Mouse (Mus musculus): ENCODE data around the gene Ntn4.

DNA sequence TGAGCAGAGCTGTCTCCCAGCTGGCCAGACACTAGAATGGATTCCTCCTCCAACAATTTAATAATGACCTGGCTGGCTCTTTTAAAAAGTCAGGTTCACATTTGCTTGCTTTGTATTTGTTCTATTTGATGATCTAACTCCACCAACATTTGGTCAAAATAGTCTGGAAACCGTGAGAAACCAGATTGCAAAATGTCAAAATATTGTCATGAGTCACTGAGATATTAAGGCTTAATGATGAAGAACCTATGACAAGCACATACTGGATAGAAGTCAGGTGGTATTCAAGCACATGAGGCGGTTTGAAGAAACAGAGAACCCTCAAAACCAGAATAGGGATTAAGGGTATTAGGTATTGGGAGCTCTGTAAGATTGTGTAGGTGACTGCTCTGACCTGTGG lies 12.8 kb downstream of the Ntn4 start:
- TF ChIP-seq POLR2A (IDR thresholded peaks at IDR 0.05; ENCODE audit: borderline replicate concordance, insufficient read depth, low read length): no peak
- no peak for TF ChIP-seq CTCF (IDR thresholded peaks at IDR 0.05; ENCODE audit: borderline replicate concordance, insufficient read depth, low read depth, low read length)

Measured in cerebellum, adult 2 months (tissue).